Mouse (Mus musculus) spleen, adult 2 months (tissue): ENCODE results near the gene Acbd6. TPM values are rescaled to one million over a fixed set of nuclear protein-coding genes. Genes with fewer than 3 reads are reported as not detected.
A peak's percentile ranks its signal among the peaks of the same experiment; 100 is the strongest.

ENCODE experiments used
- DNase-seq, 2 experiments: peaks; one replicate each; pipeline versions ENCODE4 v3.0.0 to v3.0.0-alpha.2; 2012 to 2021; ENCODE audit warnings: low spot score in 2 of 2, low read depth in 1 of 2
- H3K27ac ChIP-seq: fragments of 200-500 bp; 2 replicates; pipeline ENCODE4 v1.5.1; 2012; ENCODE audit warnings: low read length, inconsistent platforms; ENCODE audit not compliant: insufficient read depth
- H3K27me3 ChIP-seq: fragments of 200-500 bp; 2 replicates; pipeline ENCODE4 v1.6.1; 2012; ENCODE audit warnings: mild to moderate bottlenecking, moderate library complexity, low read length, inconsistent platforms; ENCODE audit not compliant: control insufficient read depth, insufficient read depth
- H3K36me3 ChIP-seq: fragments of 200-500 bp; 2 replicates; pipeline ENCODE4 v1.6.1; 2012; ENCODE audit warnings: mild to moderate bottlenecking, low read length, inconsistent platforms; ENCODE audit not compliant: control insufficient read depth, insufficient read depth
- H3K4me1 ChIP-seq: fragments of 200-500 bp; 2 replicates; pipeline ENCODE4 v1.6.1; 2011; ENCODE audit warnings: inconsistent platforms; ENCODE audit not compliant: control insufficient read depth, insufficient read depth, insufficient read length
- H3K4me3 ChIP-seq: fragments of 200-500 bp; 2 replicates; pipeline ENCODE4 v1.5.1; 2011; ENCODE audit warnings: mild to moderate bottlenecking, inconsistent platforms; ENCODE audit not compliant: insufficient read depth, insufficient read length; ENCODE audit errors: extremely low read depth
- CTCF ChIP-seq: fragments of 200-500 bp; IDR thresholded peaks from 2 replicates; pipeline ENCODE4 v1.5.1; 2011; ENCODE audit warnings: mild to moderate bottlenecking, inconsistent platforms; ENCODE audit not compliant: insufficient read depth, insufficient read length, insufficient replicate concordance; ENCODE audit errors: extremely low read depth
- POLR2A ChIP-seq: fragments of 200-500 bp; IDR thresholded peaks from 2 replicates; pipeline ENCODE4 v1.6.1; 2011; ENCODE audit warnings: low read depth, low read length, inconsistent platforms
- WGBS: fragments of 180-500 bp; shearing (Covaris S2); methylation state at CpG from one replicate; pipeline ENCODE4 v1.1.7; 2018; 5-methylcytosine and 5-hydroxymethylcytosine counted together
- polyA plus RNA-seq: library from polyadenylated mRNA; depleted of rRNA; stranded (reverse); fragments of >200 nt; gene quantifications from 2 replicates; pipeline ENCODE4 v1.2.3, GENCODE M21; 2012

The Acbd6 gene
- polyA plus RNA-seq, 1 experiment = 61.7 TPM

- no peak overlapping the region for H3K4me3 ChIP-seq
- no peaks in the 10 kb centered on the region for H3K27me3 ChIP-seq
- no peak for DNase-seq
- WGBS = 84% methylated on average over 2 of the region's 2 CpGs
- H3K4me1 ChIP-seq = peaks cover 9% of the 10 kb centered on the region
- H3K27ac ChIP-seq = no peak overlapping the region
- no peak for TF ChIP-seq CTCF
- no peak for TF ChIP-seq POLR2A
- H3K36me3 ChIP-seq = peaks cover 1% of the 10 kb centered on the region; the same call in 1 of the 2 replicates
Observed at GRCm38 (mm10) chr1:155560678-155561077, 2.8 kb downstream of the Acbd6 start.

- no peak for DNase-seq
- Histone ChIP-seq H3K4me3 (no peak overlapping the region), H3K4me1 (peaks cover 9% of the 10 kb centered on the region), H3K27me3 (no peaks in the 10 kb centered on the region), H3K36me3 (peaks cover 4% of the 10 kb centered on the region), H3K27ac (no peak overlapping the region)
- WGBS = 75% methylated on average over 6 of the region's 6 CpGs
- no peak for TF ChIP-seq POLR2A
- TF ChIP-seq CTCF = no peak
Observed at GRCm38 (mm10) chr1:155562206-155562605, 4.3 kb downstream of the Acbd6 start.

- TF ChIP-seq CTCF (peak; percentile 51; the same call in 1 of the 2 replicates), POLR2A (no peak)
- H3K4me1 ChIP-seq = no peaks in the 10 kb centered on the region
- no peaks in the 10 kb centered on the region for H3K27me3 ChIP-seq
- H3K4me3 ChIP-seq = no peak overlapping the region
- peak in 1 of 2 experiments; percentile 22 for DNase-seq
- no peak overlapping the region for H3K27ac ChIP-seq
- 26% methylated on average over 3 of the region's 3 CpGs for WGBS
- peaks cover 11% of the 10 kb centered on the region for H3K36me3 ChIP-seq
Observed at GRCm38 (mm10) chr1:155564741-155565140, 6.8 kb downstream of the Acbd6 start.

- H3K4me3 ChIP-seq = no peak overlapping the region
- TF ChIP-seq POLR2A (no peak), CTCF (no peak)
- DNase-seq = no peak
- H3K36me3 ChIP-seq = peaks cover 13% of the 10 kb centered on the region
- no peak overlapping the region for H3K27ac ChIP-seq
- no peaks in the 10 kb centered on the region for H3K4me1 ChIP-seq
- WGBS = 96% methylated on average over 9 of the region's 9 CpGs
- no peaks in the 10 kb centered on the region for H3K27me3 ChIP-seq
Observed at GRCm38 (mm10) chr1:155568133-155568532, 10.2 kb downstream of the Acbd6 start.

- WGBS = 90% methylated on average over 4 of the region's 4 CpGs
- no peak for DNase-seq
Observed at GRCm38 (mm10) chr1:155569340-155569739, 11.4 kb downstream of the Acbd6 start.

GRCm38 (mm10) chr1:155574966-155575673 is 17.2 kb downstream of the Acbd6 start:
- 49% methylated on average over 7 of the region's 7 CpGs for WGBS
- H3K4me3 ChIP-seq = no peak overlapping the region
- H3K36me3 ChIP-seq = peaks cover 1% of the 10 kb centered on the region; the same call in 1 of the 2 replicates
- H3K27ac ChIP-seq = no peak overlapping the region
- H3K4me1 ChIP-seq = no peaks in the 10 kb centered on the region
- H3K27me3 ChIP-seq = no peaks in the 10 kb centered on the region
- TF ChIP-seq CTCF (no peak), POLR2A (no peak)
- DNase-seq = peak; percentile 18 to 47

More at GRCm38 (mm10) chr1:155569340-155569739, 11.4 kb downstream of the Acbd6 start:
- H3K27me3 ChIP-seq = no peaks in the 10 kb centered on the region
- H3K36me3 ChIP-seq = peaks cover 13% of the 10 kb centered on the region
- TF ChIP-seq CTCF (no peak), POLR2A (no peak)
- H3K4me3 ChIP-seq = no peak overlapping the region
- H3K4me1 ChIP-seq = no peaks in the 10 kb centered on the region
- no peak overlapping the region for H3K27ac ChIP-seq

GRCm38 (mm10) chr1:155576432-155576831 is 18.5 kb downstream of the Acbd6 start:
- no peaks in the 10 kb centered on the region for H3K27me3 ChIP-seq
- TF ChIP-seq CTCF = peak; percentile 14; the same call in 1 of the 2 replicates
- no peak for TF ChIP-seq POLR2A
- peak in 1 of 2 experiments; percentile 34 for DNase-seq
- no peak overlapping the region for H3K27ac ChIP-seq
- H3K4me3 ChIP-seq = no peak overlapping the region
- H3K4me1 ChIP-seq = no peaks in the 10 kb centered on the region
- H3K36me3 ChIP-seq = peaks cover 1% of the 10 kb centered on the region; the same call in 1 of the 2 replicates
- 35% methylated on average over 2 of the region's 2 CpGs for WGBS
